Mouse (Mus musculus) CH12F3 (cell line): ENCODE measurements around the gene Gna11.

Experiments used
- in situ Hi-C: fragments of 300-500 bp; cut with MboI; formaldehyde crosslinking; loops from 2 replicates; pipeline ENCODE4 v1.14.3; 2020; ENCODE audit warnings: low sequenced_read_pairs

The Gna11 gene

GRCm38 (mm10) chr10:81486496-81486895, 58.5 kb downstream of the Gna11 start:
- in situ Hi-C loops, result no loop called here

- in situ Hi-C loops, result no loop called here
These were observed 59.4 kb downstream of the Gna11 start for GRCm38 (mm10) chr10:81485479-81486018.

- in situ Hi-C loops, result no loop called here
These were observed 59.9 kb downstream of the Gna11 start for GRCm38 (mm10) chr10:81485060-81485449.

- in situ Hi-C loops, result no loop called here
These were observed 60.4 kb downstream of the Gna11 start for GRCm38 (mm10) chr10:81484441-81485059.

GRCm38 (mm10) chr10:81483983-81484382, 61.0 kb downstream of the Gna11 start:
- in situ Hi-C loops, result no loop called here

- in situ Hi-C loops, result no loop called here
These were observed 62.5 kb downstream of the Gna11 start, which contains the start of gene Celf5 for GRCm38 (mm10) chr10:81482533-81482889. Gene Celf5 (minus strand): TSS chr10:81482709.

GRCm38 (mm10) chr10:81481605-81482532, 63.1 kb downstream of the Gna11 start:
- in situ Hi-C loops, result no loop called here
